Mouse (Mus musculus): ENCODE measurements around the gene Serpina3i.

DNA sequence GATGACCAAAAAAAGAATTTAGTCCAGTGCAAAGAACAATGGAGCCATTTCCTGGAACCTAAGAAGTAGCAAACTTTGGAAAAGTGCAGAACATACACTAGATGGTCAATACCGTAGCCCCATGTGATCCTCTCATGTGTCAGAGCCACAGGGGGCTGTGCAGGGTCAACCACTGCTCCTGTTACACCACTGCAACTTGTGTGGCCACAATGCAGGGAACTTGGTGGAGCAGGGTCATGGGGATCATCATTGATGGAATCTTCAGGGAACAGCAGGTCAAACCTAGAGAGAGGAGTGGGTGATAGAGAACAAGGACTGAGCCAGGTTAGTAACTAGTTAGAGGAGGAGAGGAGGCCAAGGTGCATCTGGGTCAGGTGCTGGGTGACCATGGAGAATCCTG is 41.3 kb upstream of the Serpina3i start:
- TF ChIP-seq CTCF (IDR thresholded peaks at IDR 0.05; ENCODE audit: control insufficient read depth, insufficient read depth, low read length) = no peak
- TF ChIP-seq POLR2A (IDR thresholded peaks at IDR 0.05; ENCODE audit: borderline replicate concordance, control insufficient read depth, low read depth, low read length) = no peak
